Mouse (Mus musculus) frontal cortex, adult 2 months (tissue): ENCODE results near the gene Inpp4a. TPM values are rescaled to one million over a fixed set of nuclear protein-coding genes. Genes with fewer than 3 reads are reported as not detected.

Experiments used
- DNase-seq, 2 experiments: peaks; one replicate each; pipeline ENCODE4 v3.0.0; 2022; ENCODE audit warnings: low spot score in 1 of 2; ENCODE audit errors: extremely low spot score in 1 of 2
- polyA plus RNA-seq: library from polyadenylated mRNA; depleted of rRNA; stranded (reverse); fragments of >200 nt; gene quantifications from 2 replicates; pipeline ENCODE4 v1.2.3, GENCODE M21; 2012

Gene Inpp4a
- polyA plus RNA-seq, 1 experiment = 89.0 TPM

GRCm38 (mm10) chr1:37353456-37353855 is 53.8 kb downstream of the Inpp4a start:
- no peak for DNase-seq

- DNase-seq = no peak
These were observed 55.8 kb downstream of the Inpp4a start for GRCm38 (mm10) chr1:37355492-37355891.

- peak in 1 of 2 experiments; percentile 31 for DNase-seq
These were observed 56.6 kb downstream of the Inpp4a start for GRCm38 (mm10) chr1:37356305-37356704.

- no peak for DNase-seq
These were observed 57.5 kb downstream of the Inpp4a start for GRCm38 (mm10) chr1:37357173-37357572.

- no peak for DNase-seq
These were observed 59.0 kb downstream of the Inpp4a start for GRCm38 (mm10) chr1:37358621-37359020.

GRCm38 (mm10) chr1:37359395-37360092 is 59.9 kb downstream of the Inpp4a start:
- no peak for DNase-seq

- DNase-seq = no peak
These were observed 61.1 kb downstream of the Inpp4a start for GRCm38 (mm10) chr1:37360781-37361180.

GRCm38 (mm10) chr1:37362721-37363120 is 63.1 kb downstream of the Inpp4a start:
- DNase-seq = no peak

- peak; percentile 74 to 79 for DNase-seq
These were observed 68.5 kb downstream of the Inpp4a start for GRCm38 (mm10) chr1:37368125-37368524.

GRCm38 (mm10) chr1:37368768-37369385 is 69.2 kb downstream of the Inpp4a start:
- DNase-seq = peak in 1 of 2 experiments; percentile 47

GRCm38 (mm10) chr1:37376177-37376576 is 76.5 kb downstream of the Inpp4a start:
- no peak for DNase-seq

GRCm38 (mm10) chr1:37376751-37377150 is 77.1 kb downstream of the Inpp4a start:
- DNase-seq = no peak

GRCm38 (mm10) chr1:37378095-37378494 is 78.4 kb downstream of the Inpp4a start:
- peak in 1 of 2 experiments; percentile 46 for DNase-seq

- DNase-seq = no peak
These were observed 79.9 kb downstream of the Inpp4a start for GRCm38 (mm10) chr1:37379536-37379935.

- DNase-seq = no peak
These were observed 81.2 kb downstream of the Inpp4a start for GRCm38 (mm10) chr1:37380913-37381312.

- DNase-seq = no peak
These were observed 84.6 kb downstream of the Inpp4a start for GRCm38 (mm10) chr1:37384304-37384703.

- no peak for DNase-seq
These were observed 86.8 kb downstream of the Inpp4a start for GRCm38 (mm10) chr1:37386448-37386971.

GRCm38 (mm10) chr1:37393174-37393573 is 93.5 kb downstream of the Inpp4a start:
- DNase-seq = peak in 1 of 2 experiments; percentile 55

- no peak for DNase-seq
These were observed 96.8 kb downstream of the Inpp4a start for GRCm38 (mm10) chr1:37396481-37396880.

GRCm38 (mm10) chr1:37398961-37399360 is 99.3 kb downstream of the Inpp4a start:
- DNase-seq = no peak

- no peak for DNase-seq
These were observed 100.1 kb downstream of the Inpp4a start for GRCm38 (mm10) chr1:37399734-37400133.

GRCm38 (mm10) chr1:37401687-37402086 is 102.0 kb downstream of the Inpp4a start:
- DNase-seq = peak; percentile 42 to 78
